Mouse (Mus musculus): ENCODE results near the gene Vwa8. TPM values are rescaled to one million over a fixed set of nuclear protein-coding genes. Genes with fewer than 3 reads are reported as not detected.
A peak's percentile ranks its signal among the peaks of the same experiment; 100 is the strongest.
"Not testable (repeated sequence)": the region's sequence is repeated elsewhere in the genome, so short reads cannot be mapped to it uniquely, and the experiment has no call there.

The Vwa8 gene
- total and polyA plus RNA-seq, 2 experiments from 2014 or later = 8.1 to 19.5 TPM

DNA sequence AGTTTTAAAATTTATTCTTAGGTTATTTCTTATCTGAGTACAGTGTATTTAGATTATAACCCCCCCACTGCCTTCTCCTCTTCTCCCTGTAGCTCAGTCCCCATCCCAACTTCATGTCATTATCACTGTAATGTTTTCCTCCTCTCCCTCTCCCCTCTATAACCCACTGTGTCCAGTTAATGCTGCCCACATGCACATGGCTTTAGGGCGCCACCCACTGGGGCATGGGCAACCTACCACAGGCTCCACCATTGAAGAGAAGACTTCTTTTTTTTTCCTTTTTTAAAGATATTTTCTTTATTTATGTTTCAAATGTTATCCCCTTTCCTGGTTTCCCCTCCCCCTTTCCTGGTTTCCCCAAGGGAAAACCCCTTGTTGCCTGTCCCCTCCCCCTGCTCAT, 154.7 kb downstream of the Vwa8 start:
- H3K4me2 ChIP-seq (ENCODE audit: low read depth, low read length, poor library complexity, severe bottlenecking) = no peak overlapping the region
- H3K4me3 ChIP-seq (ENCODE audit: low read depth, low read length) = no peak overlapping the region
- H3K36me3 ChIP-seq (ENCODE audit: insufficient read depth, low read length) = no peaks in the 10 kb centered on the region
- 53% methylated on average over 1 of the region's 1 CpGs for WGBS
- TF ChIP-seq CTCF (IDR thresholded peaks at IDR 0.05) = peak; percentile 41; the same call in 1 of the 2 replicates
- H3K9ac ChIP-seq (replicated peaks; ENCODE audit: low read length, poor library complexity, severe bottlenecking) = no peak overlapping the region
- ATAC-seq (ENCODE audit: low FRiP score) = no peak
- H3K27me3 ChIP-seq (ENCODE audit: insufficient read depth, low read length) = no peaks in the 10 kb centered on the region
- H3K9me3 ChIP-seq (ENCODE audit: low read length) = no peaks in the 10 kb centered on the region
- DNase-seq (ENCODE audit: low spot score) = no peak
- no peak overlapping the region for H3K27ac ChIP-seq (ENCODE audit: low read depth, low read length)
- H3K4me1 ChIP-seq (ENCODE audit: insufficient read depth, low read length) = no peaks in the 10 kb centered on the region

DNA sequence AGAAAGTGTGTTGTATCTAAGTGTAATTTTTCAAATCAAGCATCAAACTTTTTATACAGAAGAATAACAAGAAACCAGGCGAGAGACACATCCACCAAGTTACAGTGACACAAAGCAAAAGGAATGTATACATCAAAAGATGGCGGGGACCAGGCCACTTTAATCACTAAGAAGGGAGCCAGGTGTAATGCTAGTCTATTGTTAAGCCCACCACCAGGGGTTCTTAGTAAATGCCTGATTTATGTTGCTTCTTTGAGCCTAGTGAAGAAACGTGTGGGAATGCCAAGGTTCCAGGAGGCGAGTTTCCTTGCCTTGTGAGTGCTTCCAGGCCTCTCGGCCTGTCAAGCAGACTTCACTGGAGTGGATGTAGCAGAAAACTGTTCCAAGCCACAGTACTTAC, 168.9 kb downstream of the Vwa8 start:
- not testable (repeated sequence) for H3K4me3 ChIP-seq (ENCODE audit: low read depth, low read length); H3K4me2 ChIP-seq (ENCODE audit: low read depth, low read length, poor library complexity, severe bottlenecking); H3K27ac ChIP-seq (ENCODE audit: low read depth, low read length); H3K4me1 ChIP-seq (ENCODE audit: insufficient read depth, low read length); DNase-seq (ENCODE audit: low spot score); H3K9me3 ChIP-seq (ENCODE audit: low read length); H3K9ac ChIP-seq (replicated peaks; ENCODE audit: low read length, poor library complexity, severe bottlenecking); H3K27me3 ChIP-seq (ENCODE audit: insufficient read depth, low read length); H3K36me3 ChIP-seq (ENCODE audit: insufficient read depth, low read length); ATAC-seq (ENCODE audit: low FRiP score)
- WGBS = 82% methylated on average over 5 of the region's 5 CpGs

DNA sequence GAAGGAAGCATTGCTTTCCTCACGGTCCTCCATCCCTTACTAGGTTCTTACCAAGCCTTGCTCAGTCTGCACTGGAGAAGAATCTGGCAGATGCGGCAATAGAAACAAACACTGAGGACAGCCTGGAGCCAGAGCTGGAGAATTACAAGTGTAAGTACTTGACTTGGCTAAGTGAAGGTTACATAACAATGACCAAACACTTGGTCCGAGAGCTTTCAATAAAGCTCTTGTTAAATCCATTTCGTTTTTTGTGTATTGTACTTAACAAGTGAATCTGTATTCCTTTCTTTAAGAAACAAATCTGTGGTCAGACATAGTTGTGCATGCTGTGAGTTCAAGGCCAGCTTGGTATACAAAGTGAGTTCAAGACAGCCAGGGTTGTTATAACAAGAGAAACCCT, 169.7 kb downstream of the Vwa8 start:
- Histone ChIP-seq H3K4me3 (ENCODE audit: low read depth, low read length) (no peak overlapping the region), H3K9me3 (ENCODE audit: low read length) (no peaks in the 10 kb centered on the region), H3K9ac (replicated peaks; ENCODE audit: low read length, poor library complexity, severe bottlenecking) (no peak overlapping the region), H3K27me3 (ENCODE audit: insufficient read depth, low read length) (no peaks in the 10 kb centered on the region), H3K4me2 (ENCODE audit: low read depth, low read length, poor library complexity, severe bottlenecking) (no peak overlapping the region), H3K27ac (ENCODE audit: low read depth, low read length) (no peak overlapping the region), H3K36me3 (ENCODE audit: insufficient read depth, low read length) (no peaks in the 10 kb centered on the region), H3K4me1 (ENCODE audit: insufficient read depth, low read length) (peaks cover 3% of the 10 kb centered on the region; the same call in 1 of the 2 replicates)
- no peak for ATAC-seq (ENCODE audit: low FRiP score)
- TF ChIP-seq CTCF (IDR thresholded peaks at IDR 0.05) = no peak
- no peak for DNase-seq (ENCODE audit: low spot score)
- WGBS = 85% methylated on average over 4 of the region's 4 CpGs

DNA sequence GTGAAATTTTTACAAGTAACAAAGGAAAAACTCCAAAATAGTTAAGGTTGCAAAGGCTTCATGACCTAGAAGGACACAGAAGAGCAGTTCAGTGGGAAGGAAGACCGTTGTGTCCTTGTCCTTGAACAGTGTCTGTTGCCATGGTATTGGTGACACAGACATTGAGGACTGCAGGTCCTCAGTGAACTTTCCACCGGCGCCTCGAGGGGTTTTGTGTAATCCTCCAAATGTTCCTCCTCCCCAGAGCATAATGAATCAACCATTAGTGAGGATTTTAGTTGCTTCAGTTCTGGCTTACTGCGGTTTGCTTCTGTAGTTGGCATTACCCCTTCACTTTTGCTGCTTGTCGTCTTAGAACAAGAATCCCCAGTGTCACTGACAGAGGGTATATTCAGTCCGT, 172.9 kb downstream of the Vwa8 start:
- no peak overlapping the region for H3K4me2 ChIP-seq (ENCODE audit: low read depth, low read length, poor library complexity, severe bottlenecking)
- H3K9me3 ChIP-seq (ENCODE audit: low read length) = no peaks in the 10 kb centered on the region
- H3K4me1 ChIP-seq (ENCODE audit: insufficient read depth, low read length) = peaks cover 3% of the 10 kb centered on the region; the same call in 1 of the 2 replicates
- peak; percentile 45 for DNase-seq (ENCODE audit: low spot score)
- ATAC-seq (ENCODE audit: low FRiP score) = no peak
- no peak for TF ChIP-seq CTCF (IDR thresholded peaks at IDR 0.05)
- no peak overlapping the region for H3K27ac ChIP-seq (ENCODE audit: low read depth, low read length)
- no peak overlapping the region for H3K4me3 ChIP-seq (ENCODE audit: low read depth, low read length)
- H3K9ac ChIP-seq (replicated peaks; ENCODE audit: low read length, poor library complexity, severe bottlenecking) = no peak overlapping the region
- no peaks in the 10 kb centered on the region; the same call in 1 of the 2 replicates for H3K36me3 ChIP-seq (ENCODE audit: insufficient read depth, low read length)
- WGBS = 17% methylated on average over 7 of the region's 7 CpGs
- H3K27me3 ChIP-seq (ENCODE audit: insufficient read depth, low read length) = no peaks in the 10 kb centered on the region

DNA sequence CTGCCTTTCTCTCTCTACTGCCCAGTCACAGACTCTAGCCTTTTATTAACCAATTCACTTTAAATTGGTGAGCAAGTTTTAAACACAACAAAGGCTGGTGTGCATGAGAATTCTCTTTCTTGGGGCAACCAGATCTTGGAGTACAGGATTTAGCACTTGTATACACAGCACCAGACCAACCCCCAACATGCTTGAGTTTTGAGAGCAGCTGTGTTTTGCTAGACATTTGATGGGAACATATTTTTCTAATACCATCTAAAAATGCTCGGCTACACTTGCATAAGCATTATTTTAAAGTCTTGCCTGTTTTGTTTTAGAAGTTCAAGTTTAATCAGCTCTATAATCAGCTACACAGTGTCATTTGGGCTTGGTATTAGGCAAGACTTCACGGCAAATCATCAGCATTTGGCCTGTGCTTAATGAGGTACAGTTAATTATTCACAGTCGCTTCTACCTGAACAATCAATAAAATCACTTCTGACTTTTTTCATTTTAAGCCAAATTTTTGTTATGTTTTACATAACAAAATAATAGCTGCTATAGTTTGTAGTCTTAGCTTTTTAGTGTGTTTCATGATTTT, 180.2 kb downstream of the Vwa8 start:
- Histone ChIP-seq H3K9ac (replicated peaks; ENCODE audit: low read length, poor library complexity, severe bottlenecking) (no peak overlapping the region), H3K27ac (ENCODE audit: low read depth, low read length) (no peak overlapping the region), H3K36me3 (ENCODE audit: insufficient read depth, low read length) (no peaks in the 10 kb centered on the region; the same call in 1 of the 2 replicates), H3K4me3 (ENCODE audit: low read depth, low read length) (no peak overlapping the region), H3K4me2 (ENCODE audit: low read depth, low read length, poor library complexity, severe bottlenecking) (no peak overlapping the region), H3K9me3 (ENCODE audit: low read length) (no peaks in the 10 kb centered on the region), H3K27me3 (ENCODE audit: insufficient read depth, low read length) (no peaks in the 10 kb centered on the region), H3K4me1 (ENCODE audit: insufficient read depth, low read length) (no peaks in the 10 kb centered on the region)
- no peak for TF ChIP-seq CTCF (IDR thresholded peaks at IDR 0.05)
- no peak for DNase-seq (ENCODE audit: low spot score)
- no peak for ATAC-seq (ENCODE audit: low FRiP score)
- 88% methylated on average over 3 of the region's 3 CpGs for WGBS

DNA sequence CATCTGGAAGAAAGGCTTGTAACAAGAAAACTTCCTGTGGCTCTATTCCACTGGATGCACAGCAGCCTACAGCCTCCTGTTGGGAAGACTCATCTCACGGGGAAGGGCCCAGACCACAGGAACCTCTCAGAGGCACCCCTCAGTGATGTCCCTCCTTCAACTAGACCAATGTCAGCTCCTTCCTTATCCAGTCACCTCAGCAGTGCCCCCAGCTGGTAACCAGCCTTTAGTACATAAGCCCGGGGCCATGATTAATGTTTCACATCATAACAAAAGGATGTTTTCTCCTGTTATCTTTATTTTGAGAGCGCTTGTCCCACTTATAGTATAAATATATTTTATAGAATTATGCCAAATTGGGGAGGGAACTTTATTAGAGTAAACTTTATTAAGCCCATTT, 181.9 kb downstream of the Vwa8 start:
- TF ChIP-seq CTCF (IDR thresholded peaks at IDR 0.05) = no peak
- no peak overlapping the region for H3K27ac ChIP-seq (ENCODE audit: low read depth, low read length)
- DNase-seq (ENCODE audit: low spot score) = no peak
- H3K9me3 ChIP-seq (ENCODE audit: low read length) = no peaks in the 10 kb centered on the region
- WGBS = 91% methylated on average over 3 of the region's 3 CpGs
- H3K9ac ChIP-seq (replicated peaks; ENCODE audit: low read length, poor library complexity, severe bottlenecking) = no peak overlapping the region
- no peak overlapping the region for H3K4me2 ChIP-seq (ENCODE audit: low read depth, low read length, poor library complexity, severe bottlenecking)
- no peaks in the 10 kb centered on the region for H3K4me1 ChIP-seq (ENCODE audit: insufficient read depth, low read length)
- ATAC-seq (ENCODE audit: low FRiP score) = no peak
- H3K4me3 ChIP-seq (ENCODE audit: low read depth, low read length) = no peak overlapping the region
- no peaks in the 10 kb centered on the region for H3K36me3 ChIP-seq (ENCODE audit: insufficient read depth, low read length)
- no peaks in the 10 kb centered on the region for H3K27me3 ChIP-seq (ENCODE audit: insufficient read depth, low read length)
